Mouse (Mus musculus) midbrain, embryonic 14.5 days (tissue): ENCODE results near the gene Btrc. TPM values are rescaled to one million over a fixed set of nuclear protein-coding genes. Genes with fewer than 3 reads are reported as not detected.

Source experiments
- polyA plus RNA-seq: library from polyadenylated mRNA; unstranded; fragments of >200 nt; fragmentation: Nextera tagmentation; extraction: Ambion mirVana; gene quantifications from 2 replicates; pipeline ENCODE4 v1.2.1, GENCODE M21; 2014

Gene Btrc
- polyA plus RNA-seq, 1 experiment from 2014 or later: 62.6 TPM

Other genes with a start within 250 kb of the Btrc start
- gene Tlx1, start 213.1 kb upstream of the Btrc start, polyA plus RNA-seq: not detected in 2 replicates
- gene Lbx1, start 127.9 kb upstream of the Btrc start, polyA plus RNA-seq: 0.49 and 0.65 TPM in 2 replicates
- 11.9 and 14.2 TPM in 2 replicates for gene Poll, start 196.8 kb downstream of the Btrc start, polyA plus RNA-seq
- gene Gm17018, start 196.9 kb downstream of the Btrc start, polyA plus RNA-seq: 57.0 and 68.6 TPM in 2 replicates